Mouse (Mus musculus): ENCODE measurements around the gene Gaa. TPM values are rescaled to one million over a fixed set of nuclear protein-coding genes. Genes with fewer than 3 reads are reported as not detected.

Gene Gaa
- polyA plus RNA-seq, 1 experiment from 2014 or later = 75.7 TPM

- Histone ChIP-seq H3K36me3 (ENCODE audit: control insufficient read depth, insufficient read depth, low read length) (peaks cover 44% of the 10 kb centered on the region), H3K9ac (ENCODE audit: low read length) (peak overlapping the region; percentile 96), H3K27ac (replicated peaks in 1 of 2; ENCODE audit: control insufficient read depth in 1 of 2, insufficient read depth in 1 of 2, low read depth in 2 of 2, low read length in 2 of 2) (peak overlapping the region in 1 of 2 experiments; percentile 83; a peak in 2 of 4 replicates), H3K27me3 (ENCODE audit: control insufficient read depth, insufficient read depth, low read length) (no peaks in the 10 kb centered on the region), H3K4me3 (ENCODE audit: control insufficient read depth in 1 of 2, insufficient read depth in 1 of 2, low read depth in 1 of 2, low read length in 2 of 2) (peak overlapping the region; percentile 89 to 95), H3K4me1 (ENCODE audit: control insufficient read depth in 2 of 2, insufficient read depth in 2 of 2, low read length in 2 of 2) (peaks cover 5 to 13% of the 10 kb centered on the region in 2 experiments), H3K4me2 (ENCODE audit: low read length) (peak overlapping the region; percentile 77), H3K9me3 (ENCODE audit: control insufficient read depth, low read length) (no peaks in the 10 kb centered on the region)
- no peak for ATAC-seq (ENCODE audit: insufficient number of reproducible peaks, insufficient read depth, low FRiP score, low read depth)
- WGBS = 6% methylated on average over 7 of the region's 7 CpGs
Measured at GRCm38 (mm10) chr11:119298917-119299316, 31.2 kb downstream of the Gaa start.

GRCm38 (mm10) chr11:119299391-119300245 lies 31.9 kb downstream of the Gaa start, which contains the start of gene Eif4a3:
TSS of gene Eif4a3 (minus strand) at chr11:119300089.
- Histone ChIP-seq H3K27ac (replicated peaks in 1 of 2; ENCODE audit: control insufficient read depth in 1 of 2, insufficient read depth in 1 of 2, low read depth in 2 of 2, low read length in 2 of 2) (peak within 1 kb of the TSS; percentile 83), H3K27me3 (ENCODE audit: control insufficient read depth, insufficient read depth, low read length) (no peaks in the 10 kb centered on the region), H3K4me3 (ENCODE audit: control insufficient read depth in 1 of 2, insufficient read depth in 1 of 2, low read depth in 1 of 2, low read length in 2 of 2) (peak within 1 kb of the TSS; percentile 89 to 95), H3K4me2 (ENCODE audit: low read length) (peak within 1 kb of the TSS; percentile 84), H3K4me1 (ENCODE audit: control insufficient read depth in 2 of 2, insufficient read depth in 2 of 2, low read length in 2 of 2) (peaks cover 5 to 13% of the 10 kb centered on the region in 2 experiments), H3K9me3 (ENCODE audit: control insufficient read depth, low read length) (no peaks in the 10 kb centered on the region), H3K36me3 (ENCODE audit: control insufficient read depth, insufficient read depth, low read length) (peaks cover 37% of the 10 kb centered on the region), H3K9ac (ENCODE audit: low read length) (peak within 1 kb of the TSS; percentile 96)
- WGBS = under 1% methylated on average over 89 of the region's 89 CpGs
- ATAC-seq (ENCODE audit: insufficient number of reproducible peaks, insufficient read depth, low FRiP score, low read depth) = peak; percentile 91

GRCm38 (mm10) chr11:119300246-119300935 lies 32.7 kb downstream of the Gaa start:
- Histone ChIP-seq H3K27me3 (ENCODE audit: control insufficient read depth, insufficient read depth, low read length) (no peaks in the 10 kb centered on the region), H3K27ac (replicated peaks in 1 of 2; ENCODE audit: control insufficient read depth in 1 of 2, insufficient read depth in 1 of 2, low read depth in 2 of 2, low read length in 2 of 2) (peak overlapping the region; percentile 82 to 83), H3K9ac (ENCODE audit: low read length) (peak overlapping the region; percentile 96), H3K4me1 (ENCODE audit: control insufficient read depth in 2 of 2, insufficient read depth in 2 of 2, low read length in 2 of 2) (peaks cover 5 to 13% of the 10 kb centered on the region in 2 experiments), H3K36me3 (ENCODE audit: control insufficient read depth, insufficient read depth, low read length) (peaks cover 30% of the 10 kb centered on the region), H3K4me3 (ENCODE audit: control insufficient read depth in 1 of 2, insufficient read depth in 1 of 2, low read depth in 1 of 2, low read length in 2 of 2) (peak overlapping the region; percentile 89 to 95), H3K9me3 (ENCODE audit: control insufficient read depth, low read length) (no peaks in the 10 kb centered on the region), H3K4me2 (ENCODE audit: low read length) (peak overlapping the region; percentile 84)
- WGBS = 3% methylated on average over 30 of the region's 31 CpGs
- ATAC-seq (ENCODE audit: insufficient number of reproducible peaks, insufficient read depth, low FRiP score, low read depth) = no peak

- no peak for ATAC-seq (ENCODE audit: insufficient number of reproducible peaks, insufficient read depth, low FRiP score, low read depth)
- Histone ChIP-seq H3K27ac (replicated peaks in 1 of 2; ENCODE audit: control insufficient read depth in 1 of 2, insufficient read depth in 1 of 2, low read depth in 2 of 2, low read length in 2 of 2) (no peak overlapping the region), H3K9me3 (ENCODE audit: control insufficient read depth, low read length) (no peaks in the 10 kb centered on the region), H3K9ac (ENCODE audit: low read length) (no peak overlapping the region), H3K36me3 (ENCODE audit: control insufficient read depth, insufficient read depth, low read length) (peaks cover 24% of the 10 kb centered on the region), H3K4me2 (ENCODE audit: low read length) (peak overlapping the region; percentile 84), H3K27me3 (ENCODE audit: control insufficient read depth, insufficient read depth, low read length) (no peaks in the 10 kb centered on the region), H3K4me3 (ENCODE audit: control insufficient read depth in 1 of 2, insufficient read depth in 1 of 2, low read depth in 1 of 2, low read length in 2 of 2) (no peak overlapping the region), H3K4me1 (ENCODE audit: control insufficient read depth in 2 of 2, insufficient read depth in 2 of 2, low read length in 2 of 2) (peaks cover 8 to 15% of the 10 kb centered on the region in 2 experiments)
- 24% methylated on average over 2 of the region's 2 CpGs for WGBS
Measured at GRCm38 (mm10) chr11:119300986-119301385, 33.3 kb downstream of the Gaa start.

GRCm38 (mm10) chr11:119304904-119305712 lies 37.4 kb downstream of the Gaa start:
- ATAC-seq (ENCODE audit: insufficient number of reproducible peaks, insufficient read depth, low FRiP score, low read depth) = no peak
- no peak overlapping the region for H3K9ac ChIP-seq (ENCODE audit: low read length)
- no peak overlapping the region for H3K4me3 ChIP-seq (ENCODE audit: control insufficient read depth in 1 of 2, insufficient read depth in 1 of 2, low read depth in 1 of 2, low read length in 2 of 2)
- no peak overlapping the region for H3K27ac ChIP-seq (replicated peaks in 1 of 2; ENCODE audit: control insufficient read depth in 1 of 2, insufficient read depth in 1 of 2, low read depth in 2 of 2, low read length in 2 of 2)
- H3K4me2 ChIP-seq (ENCODE audit: low read length) = no peak overlapping the region
- H3K9me3 ChIP-seq (ENCODE audit: control insufficient read depth, low read length) = no peaks in the 10 kb centered on the region
- peaks cover 19 to 22% of the 10 kb centered on the region in 2 experiments for H3K4me1 ChIP-seq (ENCODE audit: control insufficient read depth in 2 of 2, insufficient read depth in 2 of 2, low read length in 2 of 2)
- no peaks in the 10 kb centered on the region for H3K36me3 ChIP-seq (ENCODE audit: control insufficient read depth, insufficient read depth, low read length)
- 46% methylated on average over 16 of the region's 16 CpGs for WGBS
- H3K27me3 ChIP-seq (ENCODE audit: control insufficient read depth, insufficient read depth, low read length) = 0 out of 2 replicates have a peak, but pooled peaks cover 4% of the 10 kb centered on the region

- 47% methylated on average over 13 of the region's 13 CpGs for WGBS
- H3K27ac ChIP-seq (replicated peaks in 1 of 2; ENCODE audit: control insufficient read depth in 1 of 2, insufficient read depth in 1 of 2, low read depth in 2 of 2, low read length in 2 of 2) = peak overlapping the region; percentile 87 to 89
Measured at GRCm38 (mm10) chr11:119306762-119307657, 39.3 kb downstream of the Gaa start.

More at GRCm38 (mm10) chr11:119306762-119307657, 39.3 kb downstream of the Gaa start:
- H3K9me3 ChIP-seq (ENCODE audit: control insufficient read depth, low read length) = no peaks in the 10 kb centered on the region
- no peaks in the 10 kb centered on the region for H3K36me3 ChIP-seq (ENCODE audit: control insufficient read depth, insufficient read depth, low read length)
- no peak for ATAC-seq (ENCODE audit: insufficient number of reproducible peaks, insufficient read depth, low FRiP score, low read depth)
- H3K27me3 ChIP-seq (ENCODE audit: control insufficient read depth, insufficient read depth, low read length) = 0 out of 2 replicates have a peak, but pooled peaks cover 4% of the 10 kb centered on the region
- peak overlapping the region; percentile 25; the same call in 1 of the 2 replicates for H3K9ac ChIP-seq (ENCODE audit: low read length)
- peak overlapping the region; percentile 11; the same call in 1 of the 2 replicates for H3K4me2 ChIP-seq (ENCODE audit: low read length)
- no peak overlapping the region for H3K4me3 ChIP-seq (ENCODE audit: control insufficient read depth in 1 of 2, insufficient read depth in 1 of 2, low read depth in 1 of 2, low read length in 2 of 2)
- peaks cover 19 to 20% of the 10 kb centered on the region in 2 experiments for H3K4me1 ChIP-seq (ENCODE audit: control insufficient read depth in 2 of 2, insufficient read depth in 2 of 2, low read length in 2 of 2)
